ENCODE assay signal across 15 mouse cellular contexts in genomic region chr12:55805035-55805434, GRCm38 (mm10). TPM values are rescaled to one million over a fixed set of nuclear protein-coding genes. Genes with fewer than 3 reads are reported as not detected.
DNase-seq lines count a peak whose midpoint lies in the region; ATAC-seq lines count a peak whose summit lies in the region.
"Had no signal": no experiment of that assay in that cellular context is flagged by ENCODE, and none has a peak within 500 bp of the region (broad histone marks: within the 10 kb centered on the region; RNA-seq: fewer than 3 reads in every experiment).

No protein-coding gene starts in this region.

- H3K36me3 ChIP-seq in heart, embryonic 12.5 days, result no peaks in the 10 kb centered on the region
- no peaks in the 10 kb centered on the region for H3K36me3 ChIP-seq in kidney, embryonic 15.5 days
- H3K36me3 ChIP-seq: embryonic facial prominence, embryonic 12.5 days had no signal

- ATAC-seq in heart, embryonic 12.5 days (ENCODE audit: insufficient number of reproducible peaks, low FRiP score), result no peak
- ATAC-seq in kidney, embryonic 15.5 days (replicated peaks; ENCODE audit: low FRiP score), result no peak

- no peak overlapping the region for H3K4me2 ChIP-seq in heart, embryonic 12.5 days
- H3K4me2 ChIP-seq in kidney, embryonic 15.5 days, result no peak overlapping the region
- H3K4me2 ChIP-seq: embryonic facial prominence, embryonic 12.5 days had no signal

- no peaks in the 10 kb centered on the region for H3K9me3 ChIP-seq in heart, embryonic 12.5 days (replicated peaks)
- no peaks in the 10 kb centered on the region for H3K9me3 ChIP-seq in kidney, embryonic 15.5 days (replicated peaks)
- H3K9me3 ChIP-seq: embryonic facial prominence, embryonic 12.5 days had no signal

- no peak overlapping the region for H3K4me3 ChIP-seq in heart, embryonic 12.5 days
- H3K4me3 ChIP-seq in kidney, embryonic 15.5 days (replicated peaks), result no peak overlapping the region
- H3K4me3 ChIP-seq: embryonic facial prominence, embryonic 12.5 days had no signal

- peaks cover 11% of the 10 kb centered on the region for H3K4me1 ChIP-seq in heart, embryonic 12.5 days (replicated peaks)
- 0 out of 2 replicates have a peak, but pooled peaks cover 3% of the 10 kb centered on the region for H3K4me1 ChIP-seq in kidney, embryonic 15.5 days

- 55% methylated on average over 3 of the region's 3 CpGs for WGBS in heart, embryonic 12.5 days
- WGBS in kidney, embryonic 15.5 days, result 35% methylated on average over 3 of the region's 3 CpGs

- H3K9ac ChIP-seq in heart, embryonic 12.5 days, result no peak overlapping the region
- no peak overlapping the region for H3K9ac ChIP-seq in kidney, embryonic 15.5 days
- H3K9ac ChIP-seq: embryonic facial prominence, embryonic 12.5 days; liver, embryonic 14.5 days had no signal

- DNase-seq in heart, adult 8-10 months (ENCODE audit: low spot score), result peak; percentile 29
- peak; percentile 12 for DNase-seq in kidney, postnatal 14 days
- peak; percentile 22 for DNase-seq in Muller cell, postnatal 12 days (ENCODE audit: inconsistent ontology term)
- DNase-seq in brain, adult 2 months (ENCODE audit: low read depth, low spot score), result peak; percentile 49
- DNase-seq in left cerebral cortex, adult 9 months (ENCODE audit: low spot score in 2 of 2), result no peak
- DNase-seq: adrenal gland, adult 2 months; cerebellum, postnatal 14 days; heart, adult 11 months; kidney, adult 18-20 months; thymus, postnatal 36 days had no signal

- no peaks in the 10 kb centered on the region for H3K27me3 ChIP-seq in heart, embryonic 12.5 days (replicated peaks)
- H3K27me3 ChIP-seq in kidney, embryonic 15.5 days, result no peaks in the 10 kb centered on the region
- H3K27me3 ChIP-seq: CH12.LX; embryonic facial prominence, embryonic 12.5 days had no signal

- H3K27ac ChIP-seq in heart, embryonic 12.5 days (ENCODE audit: poor library complexity, severe bottlenecking), result no peak overlapping the region
- no peak overlapping the region for H3K27ac ChIP-seq in kidney, embryonic 15.5 days
- H3K27ac ChIP-seq: embryonic facial prominence, embryonic 12.5 days; liver, embryonic 14.5 days had no signal

RNA-seq across cellular contexts. Expression of gene Ralgapa1, which starts 15.9 kb away (rescaled TPM):
- total RNA-seq in heart, adult 8-10 months (2022), result 10 to 100 TPM; 53.9 to 64.4 (median 58.9) TPM
- 20.4 and 23.2 TPM in 2 replicates for polyA plus RNA-seq in heart, embryonic 12.5 days (2016; fragmentation: Nextera tagmentation; extraction: Ambion mirVana)
- 13.2 and 14.0 TPM in 2 replicates for polyA plus RNA-seq in kidney, embryonic 15.5 days (2015; fragmentation: Nextera tagmentation; extraction: Ambion mirVana)

RNA-seq across cellular contexts. Expression of gene Brms1l, which starts 31.1 kb away (rescaled TPM):
- total RNA-seq in heart, adult 8-10 months (2022), result 10 to 100 TPM; 19.1 to 30.5 (median 25.2) TPM
- 29.6 and 31.7 TPM in 2 replicates for polyA plus RNA-seq in heart, embryonic 12.5 days (2016; fragmentation: Nextera tagmentation; extraction: Ambion mirVana)
- polyA plus RNA-seq in kidney, embryonic 15.5 days (2015; fragmentation: Nextera tagmentation; extraction: Ambion mirVana), result 38.0 and 38.5 TPM in 2 replicates

Comparison
In these comparisons a context has a peak if more than half of its experiments do, and no peak if none do; other contexts are left out.
1. DNase-seq: peak in heart, adult 8-10 months (single experiment), kidney, postnatal 14 days (single experiment), Muller cell, postnatal 12 days (single experiment) and brain, adult 2 months (single experiment); none in left cerebral cortex, adult 9 months (0 of 2).